Mouse (Mus musculus): Measurements from ENCODE around the gene Gcgr. TPM values are rescaled to one million over a fixed set of nuclear protein-coding genes. Genes with fewer than 3 reads are reported as not detected.
"Not testable (repeated sequence)": the region's sequence is repeated elsewhere in the genome, so short reads cannot be mapped to it uniquely, and the experiment has no call there.

Gene Gcgr
- polyA plus RNA-seq, 1 experiment from 2014 or later = 2.0 TPM

GRCm38 (mm10) chr11:120580871-120581331 lies 50.4 kb downstream of the Gcgr start:
- peaks cover 47% of the 10 kb centered on the region for H3K36me3 ChIP-seq (ENCODE audit: control insufficient read depth, insufficient read depth, low read length)
- WGBS = under 1% methylated on average over 37 of the region's 44 CpGs
- peak overlapping the region; percentile 95 for H3K27ac ChIP-seq (ENCODE audit: low read depth, low read length)
- no peaks in the 10 kb centered on the region for H3K27me3 ChIP-seq (ENCODE audit: control insufficient read depth, insufficient read depth, low read length)
- H3K9ac ChIP-seq (ENCODE audit: low read depth, low read length) = peak overlapping the region; percentile 98
- H3K9me3 ChIP-seq (ENCODE audit: control insufficient read depth, low read length) = no peaks in the 10 kb centered on the region; the same call in 1 of the 2 replicates
- peak; percentile 7; the same call in 1 of the 2 replicates for ATAC-seq (ENCODE audit: low FRiP score, low TSS enrichment)
- H3K4me2 ChIP-seq (replicated peaks; ENCODE audit: low read depth, low read length) = peak overlapping the region; percentile 89
- H3K4me1 ChIP-seq (ENCODE audit: control insufficient read depth, insufficient read depth, low read length) = peaks cover 21% of the 10 kb centered on the region
- H3K4me3 ChIP-seq (ENCODE audit: low read length) = peak overlapping the region; percentile 94

GRCm38 (mm10) chr11:120581490-120582267 lies 51.2 kb downstream of the Gcgr start, which contains the start of gene Arhgdia:
Gene Arhgdia, minus strand, starts transcription at chr11:120581624.
- Histone ChIP-seq H3K4me2 (replicated peaks; ENCODE audit: low read depth, low read length) (peak within 1 kb of the TSS; percentile 89), H3K4me3 (ENCODE audit: low read length) (peak within 1 kb of the TSS; percentile 94), H3K27me3 (ENCODE audit: control insufficient read depth, insufficient read depth, low read length) (no peaks in the 10 kb centered on the region), H3K4me1 (ENCODE audit: control insufficient read depth, insufficient read depth, low read length) (peaks cover 21% of the 10 kb centered on the region), H3K9me3 (ENCODE audit: control insufficient read depth, low read length) (no peaks in the 10 kb centered on the region; the same call in 1 of the 2 replicates), H3K36me3 (ENCODE audit: control insufficient read depth, insufficient read depth, low read length) (peaks cover 55% of the 10 kb centered on the region), H3K27ac (ENCODE audit: low read depth, low read length) (peak within 1 kb of the TSS; percentile 95), H3K9ac (ENCODE audit: low read depth, low read length) (peak within 1 kb of the TSS; percentile 98)
- WGBS = 5% methylated on average over 72 of the region's 75 CpGs
- ATAC-seq (ENCODE audit: low FRiP score, low TSS enrichment) = peak; percentile 71

GRCm38 (mm10) chr11:120582268-120582981 lies 51.9 kb downstream of the Gcgr start:
- Histone ChIP-seq H3K9ac (ENCODE audit: low read depth, low read length) (peak overlapping the region; percentile 98; the same call in 1 of the 2 replicates), H3K9me3 (ENCODE audit: control insufficient read depth, low read length) (no peaks in the 10 kb centered on the region; the same call in 1 of the 2 replicates), H3K27ac (ENCODE audit: low read depth, low read length) (peak overlapping the region; percentile 95), H3K36me3 (ENCODE audit: control insufficient read depth, insufficient read depth, low read length) (peaks cover 58% of the 10 kb centered on the region), H3K4me3 (ENCODE audit: low read length) (peak overlapping the region; percentile 94), H3K4me2 (replicated peaks; ENCODE audit: low read depth, low read length) (peak overlapping the region; percentile 89), H3K4me1 (ENCODE audit: control insufficient read depth, insufficient read depth, low read length) (peaks cover 21% of the 10 kb centered on the region), H3K27me3 (ENCODE audit: control insufficient read depth, insufficient read depth, low read length) (no peaks in the 10 kb centered on the region)
- ATAC-seq (ENCODE audit: low FRiP score, low TSS enrichment) = no peak
- WGBS = 79% methylated on average over 8 of the region's 8 CpGs

GRCm38 (mm10) chr11:120582982-120583293 lies 52.4 kb downstream of the Gcgr start:
- Histone ChIP-seq H3K36me3 (ENCODE audit: control insufficient read depth, insufficient read depth, low read length) (peaks cover 58% of the 10 kb centered on the region), H3K4me1 (ENCODE audit: control insufficient read depth, insufficient read depth, low read length) (peaks cover 21% of the 10 kb centered on the region)
- not testable (repeated sequence) for H3K27ac ChIP-seq (ENCODE audit: low read depth, low read length); H3K9ac ChIP-seq (ENCODE audit: low read depth, low read length); ATAC-seq (ENCODE audit: low FRiP score, low TSS enrichment); H3K4me2 ChIP-seq (replicated peaks; ENCODE audit: low read depth, low read length); H3K4me3 ChIP-seq (ENCODE audit: low read length); H3K9me3 ChIP-seq (ENCODE audit: control insufficient read depth, low read length); H3K27me3 ChIP-seq (ENCODE audit: control insufficient read depth, insufficient read depth, low read length)
- 85% methylated on average over 2 of the region's 2 CpGs for WGBS

GRCm38 (mm10) chr11:120583937-120584336 lies 53.4 kb downstream of the Gcgr start:
- Histone ChIP-seq H3K4me2 (replicated peaks; ENCODE audit: low read depth, low read length) (no peak overlapping the region), H3K27ac (ENCODE audit: low read depth, low read length) (no peak overlapping the region), H3K9me3 (ENCODE audit: control insufficient read depth, low read length) (no peaks in the 10 kb centered on the region; the same call in 1 of the 2 replicates), H3K4me1 (ENCODE audit: control insufficient read depth, insufficient read depth, low read length) (peaks cover 17% of the 10 kb centered on the region), H3K9ac (ENCODE audit: low read depth, low read length) (no peak overlapping the region), H3K27me3 (ENCODE audit: control insufficient read depth, insufficient read depth, low read length) (no peaks in the 10 kb centered on the region), H3K36me3 (ENCODE audit: control insufficient read depth, insufficient read depth, low read length) (peaks cover 57% of the 10 kb centered on the region), H3K4me3 (ENCODE audit: low read length) (no peak overlapping the region)
- 97% methylated on average over 1 of the region's 1 CpGs for WGBS
- ATAC-seq (ENCODE audit: low FRiP score, low TSS enrichment) = no peak

GRCm38 (mm10) chr11:120588531-120588930 lies 58.0 kb downstream of the Gcgr start:
- Histone ChIP-seq H3K9ac (ENCODE audit: low read depth, low read length) (no peak overlapping the region), H3K27me3 (ENCODE audit: control insufficient read depth, insufficient read depth, low read length) (no peaks in the 10 kb centered on the region), H3K4me2 (replicated peaks; ENCODE audit: low read depth, low read length) (no peak overlapping the region), H3K9me3 (ENCODE audit: control insufficient read depth, low read length) (no peaks in the 10 kb centered on the region; the same call in 1 of the 2 replicates), H3K27ac (ENCODE audit: low read depth, low read length) (no peak overlapping the region), H3K4me3 (ENCODE audit: low read length) (no peak overlapping the region), H3K36me3 (ENCODE audit: control insufficient read depth, insufficient read depth, low read length) (peaks cover 91% of the 10 kb centered on the region), H3K4me1 (ENCODE audit: control insufficient read depth, insufficient read depth, low read length) (no peaks in the 10 kb centered on the region)
- ATAC-seq (ENCODE audit: low FRiP score, low TSS enrichment) = no peak
- 93% methylated on average over 6 of the region's 6 CpGs for WGBS

Other genes with a start within 250 kb of the Gcgr start
- gene Actg1, start 182.2 kb upstream of the Gcgr start, polyA plus RNA-seq (2014; fragmentation: Nextera tagmentation; extraction: Ambion mirVana) = 2,303 and 2,603 TPM in 2 replicates
- 0.62 and 1.6 TPM in 2 replicates for gene Fscn2, start 169.2 kb upstream of the Gcgr start, polyA plus RNA-seq (2014; fragmentation: Nextera tagmentation; extraction: Ambion mirVana)
- 32.1 and 40.3 TPM in 2 replicates for gene Faap100, start 151.9 kb upstream of the Gcgr start, polyA plus RNA-seq (2014; fragmentation: Nextera tagmentation; extraction: Ambion mirVana)
- gene Nploc4, start 93.0 kb upstream of the Gcgr start, polyA plus RNA-seq (2014; fragmentation: Nextera tagmentation; extraction: Ambion mirVana) = 25.0 and 45.4 TPM in 2 replicates
- not detected in 2 replicates for gene Tspan10, start 88.1 kb upstream of the Gcgr start, polyA plus RNA-seq (2014; fragmentation: Nextera tagmentation; extraction: Ambion mirVana)
- gene Pde6g, start 77.2 kb upstream of the Gcgr start, polyA plus RNA-seq (2014; fragmentation: Nextera tagmentation; extraction: Ambion mirVana) = 0.17 and 0.20 TPM in 2 replicates
- 14.8 and 18.2 TPM in 2 replicates for gene Oxld1, start 72.6 kb upstream of the Gcgr start, polyA plus RNA-seq (2014; fragmentation: Nextera tagmentation; extraction: Ambion mirVana)
- gene Ccdc137, start 72.6 kb upstream of the Gcgr start, polyA plus RNA-seq (2014; fragmentation: Nextera tagmentation; extraction: Ambion mirVana) = 27.4 and 32.8 TPM in 2 replicates
- 46.4 and 51.5 TPM in 2 replicates for gene Arl16, start 63.1 kb upstream of the Gcgr start, polyA plus RNA-seq (2014; fragmentation: Nextera tagmentation; extraction: Ambion mirVana)
- 176 and 218 TPM in 2 replicates for gene Mrpl12, start 46.1 kb upstream of the Gcgr start, polyA plus RNA-seq (2014; fragmentation: Nextera tagmentation; extraction: Ambion mirVana)
- gene Slc25a10, start 38.9 kb upstream of the Gcgr start, polyA plus RNA-seq (2014; fragmentation: Nextera tagmentation; extraction: Ambion mirVana) = 65.3 and 79.1 TPM in 2 replicates
- 236 and 265 TPM in 2 replicates for gene Mcrip1, start 19.0 kb downstream of the Gcgr start, polyA plus RNA-seq (2014; fragmentation: Nextera tagmentation; extraction: Ambion mirVana)
- gene Ppp1r27, start 20.4 kb downstream of the Gcgr start, polyA plus RNA-seq (2014; fragmentation: Nextera tagmentation; extraction: Ambion mirVana) = 0.58 and 0.89 TPM in 2 replicates
- 558 and 716 TPM in 2 replicates for gene P4hb, start 42.6 kb downstream of the Gcgr start, polyA plus RNA-seq (2014; fragmentation: Nextera tagmentation; extraction: Ambion mirVana)
- 454 and 612 TPM in 2 replicates for gene Arhgdia, start 50.9 kb downstream of the Gcgr start, polyA plus RNA-seq (2014; fragmentation: Nextera tagmentation; extraction: Ambion mirVana)
- 594 and 799 TPM in 2 replicates for gene Alyref, start 67.7 kb downstream of the Gcgr start, polyA plus RNA-seq (2014; fragmentation: Nextera tagmentation; extraction: Ambion mirVana)
- 212 and 242 TPM in 2 replicates for gene Anapc11, start 67.7 kb downstream of the Gcgr start, polyA plus RNA-seq (2014; fragmentation: Nextera tagmentation; extraction: Ambion mirVana)
- gene Npb, start 77.8 kb downstream of the Gcgr start, polyA plus RNA-seq (2014; fragmentation: Nextera tagmentation; extraction: Ambion mirVana) = 14.8 and 19.5 TPM in 2 replicates
- 82.7 and 83.5 TPM in 2 replicates for gene Pcyt2, start 87.2 kb downstream of the Gcgr start, polyA plus RNA-seq (2014; fragmentation: Nextera tagmentation; extraction: Ambion mirVana)
- gene Sirt7, start 94.5 kb downstream of the Gcgr start, polyA plus RNA-seq (2014; fragmentation: Nextera tagmentation; extraction: Ambion mirVana) = 23.8 and 28.6 TPM in 2 replicates
- 26.9 and 27.9 TPM in 2 replicates for gene Mafg, start 102.9 kb downstream of the Gcgr start, polyA plus RNA-seq (2014; fragmentation: Nextera tagmentation; extraction: Ambion mirVana)
- 19.9 and 21.8 TPM in 2 replicates for gene Pycr1, start 113.1 kb downstream of the Gcgr start, polyA plus RNA-seq (2014; fragmentation: Nextera tagmentation; extraction: Ambion mirVana)
- not detected in 2 replicates for gene Myadml2, start 117.5 kb downstream of the Gcgr start, polyA plus RNA-seq (2014; fragmentation: Nextera tagmentation; extraction: Ambion mirVana)
- gene Notum, start 130.5 kb downstream of the Gcgr start, polyA plus RNA-seq (2014; fragmentation: Nextera tagmentation; extraction: Ambion mirVana) = 6.9 and 9.9 TPM in 2 replicates
- gene Aspscr1, start 142.3 kb downstream of the Gcgr start, polyA plus RNA-seq (2014; fragmentation: Nextera tagmentation; extraction: Ambion mirVana) = 107 and 124 TPM in 2 replicates
- 157 and 195 TPM in 2 replicates for gene Cenpx, start 183.0 kb downstream of the Gcgr start, polyA plus RNA-seq (2014; fragmentation: Nextera tagmentation; extraction: Ambion mirVana)
- 41.9 and 43.1 TPM in 2 replicates for gene Lrrc45, start 183.2 kb downstream of the Gcgr start, polyA plus RNA-seq (2014; fragmentation: Nextera tagmentation; extraction: Ambion mirVana)
- 5.0 and 28.7 TPM in 2 replicates for gene Rac3, start 190.8 kb downstream of the Gcgr start, polyA plus RNA-seq (2014; fragmentation: Nextera tagmentation; extraction: Ambion mirVana)
- gene Dcxr, start 196.6 kb downstream of the Gcgr start, polyA plus RNA-seq (2014; fragmentation: Nextera tagmentation; extraction: Ambion mirVana) = 21.1 and 23.2 TPM in 2 replicates
- gene Cbr2, start 201.4 kb downstream of the Gcgr start, polyA plus RNA-seq (2014; fragmentation: Nextera tagmentation; extraction: Ambion mirVana) = 0.47 TPM in 1 of 2 replicates, not detected in the other
- gene Hmga1b, start 232.1 kb downstream of the Gcgr start, polyA plus RNA-seq (2014; fragmentation: Nextera tagmentation; extraction: Ambion mirVana) = 5.2 and 7.9 TPM in 2 replicates

Data from kidney, embryonic 14.5 days (tissue).